Mouse (Mus musculus) T-cell, adult 2 months (primary cell): ENCODE data around the gene Tbrg4.
A peak's percentile ranks its signal among the peaks of the same experiment; 100 is the strongest.
"Not testable (repeated sequence)": the region's sequence is repeated elsewhere in the genome, so short reads cannot be mapped to it uniquely, and the experiment has no call there.

Experiments
- DNase-seq: peaks from one replicate; pipeline ENCODE4 v3.0.0; 2022; ENCODE audit warnings: low spot score

The Tbrg4 gene

GRCm38 (mm10) chr11:6625478-6626387 lies at the start of gene Tbrg4:
Gene Tbrg4, minus strand, starts transcription at chr11:6626067.
- peak; percentile 90 for DNase-seq

GRCm38 (mm10) chr11:6675402-6675801 lies 49.5 kb upstream of the Tbrg4 start:
- no peak for DNase-seq

- no peak for DNase-seq
Observed at GRCm38 (mm10) chr11:6674701-6675100, 48.8 kb upstream of the Tbrg4 start.

- DNase-seq = no peak
Observed at GRCm38 (mm10) chr11:6670826-6671225, 45.0 kb upstream of the Tbrg4 start.

- DNase-seq = no peak
Observed at GRCm38 (mm10) chr11:6670044-6670443, 44.2 kb upstream of the Tbrg4 start.

GRCm38 (mm10) chr11:6669041-6669440 lies 43.2 kb upstream of the Tbrg4 start:
- no peak for DNase-seq

GRCm38 (mm10) chr11:6666634-6667033 lies 40.8 kb upstream of the Tbrg4 start:
- DNase-seq = no peak

GRCm38 (mm10) chr11:6661206-6661605 lies 35.3 kb upstream of the Tbrg4 start:
- no peak for DNase-seq

- DNase-seq = peak; percentile 57
Observed at GRCm38 (mm10) chr11:6658271-6658670, 32.4 kb upstream of the Tbrg4 start, which contains the start of gene Ramp3. Gene Ramp3, plus strand, starts transcription at chr11:6658521.

- peak; percentile 84 for DNase-seq
Observed at GRCm38 (mm10) chr11:6654903-6655302, 29.0 kb upstream of the Tbrg4 start.

GRCm38 (mm10) chr11:6652978-6653377 lies 27.1 kb upstream of the Tbrg4 start:
- not testable (repeated sequence) for DNase-seq

GRCm38 (mm10) chr11:6650519-6650918 lies 24.7 kb upstream of the Tbrg4 start:
- DNase-seq = no peak

GRCm38 (mm10) chr11:6647831-6648724 lies 22.2 kb upstream of the Tbrg4 start:
- DNase-seq = no peak

GRCm38 (mm10) chr11:6644566-6644965 lies 18.7 kb upstream of the Tbrg4 start:
- DNase-seq = no peak

- no peak for DNase-seq
Observed at GRCm38 (mm10) chr11:6639072-6639471, 13.2 kb upstream of the Tbrg4 start.

- DNase-seq = no peak
Observed at GRCm38 (mm10) chr11:6638537-6638936, 12.7 kb upstream of the Tbrg4 start, which contains the start of gene Wap. Gene Wap, minus strand, starts transcription at chr11:6638637.

- DNase-seq = peak; percentile 41
Observed at GRCm38 (mm10) chr11:6636150-6636549, 10.3 kb upstream of the Tbrg4 start.

- DNase-seq = peak; percentile 47
Observed at GRCm38 (mm10) chr11:6629655-6630054, 3.8 kb upstream of the Tbrg4 start.

GRCm38 (mm10) chr11:6628568-6628967 lies 2.7 kb upstream of the Tbrg4 start:
- peak; percentile 45 for DNase-seq

- DNase-seq = peak; percentile 72
Observed at GRCm38 (mm10) chr11:6627731-6628130, 1.9 kb upstream of the Tbrg4 start.

GRCm38 (mm10) chr11:6626388-6626772 lies 513 bp upstream of the Tbrg4 start:
- DNase-seq = no peak

- no peak for DNase-seq
Observed at GRCm38 (mm10) chr11:6624619-6625382, 1.1 kb downstream of the Tbrg4 start.
